Comparison of ENCODE assay signal across 11 mouse cellular contexts in genomic region chr10:83079755-83080154, GRCm38 (mm10).
DNase-seq lines count a peak whose midpoint lies in the region; ATAC-seq lines count a peak whose summit lies in the region.
"Had no signal": no experiment of that assay in that cellular context is flagged by ENCODE, and none has a peak within 500 bp of the region (broad histone marks: within the 10 kb centered on the region; RNA-seq: fewer than 3 reads in every experiment).

No protein-coding gene starts in this region.

- peaks cover 44% of the 10 kb centered on the region for H3K4me1 ChIP-seq in kidney, embryonic 15.5 days
- peaks cover 11% of the 10 kb centered on the region for H3K4me1 ChIP-seq in embryonic facial prominence, embryonic 11.5 days (ENCODE audit: control insufficient read depth, insufficient read depth, low read length)

- 59% methylated on average over 13 of the region's 13 CpGs for WGBS in kidney, embryonic 15.5 days
- 80% methylated on average over 13 of the region's 13 CpGs for WGBS in embryonic facial prominence, embryonic 11.5 days

- no peak overlapping the region for H3K4me2 ChIP-seq in kidney, embryonic 15.5 days
- no peak overlapping the region for H3K4me2 ChIP-seq in embryonic facial prominence, embryonic 11.5 days (ENCODE audit: low read depth, low read length)
- H3K4me2 ChIP-seq: stomach, embryonic 15.5 days had no signal

- peak; percentile 19; the same call in 1 of the 2 replicates for ATAC-seq in kidney, embryonic 15.5 days (replicated peaks; ENCODE audit: low FRiP score)
- ATAC-seq in embryonic facial prominence, embryonic 11.5 days (replicated peaks; ENCODE audit: insufficient number of reproducible peaks, low FRiP score, low TSS enrichment, low read depth) = 0 out of 2 replicates have a peak, but pooled peaks have one; percentile 6

- H3K9ac ChIP-seq in kidney, embryonic 15.5 days = no peak overlapping the region
- H3K9ac ChIP-seq in embryonic facial prominence, embryonic 11.5 days (replicated peaks; ENCODE audit: low read length) = no peak overlapping the region
- H3K9ac ChIP-seq: stomach, embryonic 15.5 days had no signal

- intact Hi-C loops in heart, postnatal 10 days (cut with DNase I) = no loop called here

- no peaks in the 10 kb centered on the region for H3K36me3 ChIP-seq in kidney, embryonic 15.5 days
- no peaks in the 10 kb centered on the region for H3K36me3 ChIP-seq in embryonic facial prominence, embryonic 11.5 days (replicated peaks; ENCODE audit: control insufficient read depth, insufficient read depth, low read depth, low read length)
- H3K36me3 ChIP-seq: stomach, embryonic 15.5 days had no signal

- H3K27me3 ChIP-seq in kidney, embryonic 15.5 days = no peaks in the 10 kb centered on the region
- H3K27me3 ChIP-seq in embryonic facial prominence, embryonic 11.5 days (ENCODE audit: control insufficient read depth, insufficient read depth, low read length) = no peaks in the 10 kb centered on the region
- H3K27me3 ChIP-seq: stomach, embryonic 15.5 days had no signal

- H3K9me3 ChIP-seq in kidney, embryonic 15.5 days (replicated peaks) = no peaks in the 10 kb centered on the region
- H3K9me3 ChIP-seq in embryonic facial prominence, embryonic 11.5 days (replicated peaks; ENCODE audit: control insufficient read depth, low read length) = no peaks in the 10 kb centered on the region
- H3K9me3 ChIP-seq: stomach, embryonic 15.5 days had no signal

- H3K27ac ChIP-seq in kidney, embryonic 15.5 days = peak overlapping the region; percentile 62; the same call in 1 of the 2 replicates
- no peak overlapping the region for H3K27ac ChIP-seq in embryonic facial prominence, embryonic 11.5 days (replicated peaks; ENCODE audit: low read depth, low read length)
- H3K27ac ChIP-seq: stomach, embryonic 15.5 days had no signal

- H3K4me3 ChIP-seq in kidney, embryonic 15.5 days (replicated peaks) = no peak overlapping the region
- no peak overlapping the region for H3K4me3 ChIP-seq in embryonic facial prominence, embryonic 11.5 days (ENCODE audit: low read depth, low read length)
- H3K4me3 ChIP-seq: stomach, embryonic 15.5 days had no signal

- DNase-seq in kidney, postnatal 25 days = no peak
- no peak for DNase-seq in embryonic facial prominence, embryonic 11.5 days (ENCODE audit: low spot score)
- peak; percentile 36 to 39 for DNase-seq in heart, postnatal 10 days
- peak; percentile 28 to 42 for DNase-seq in natural killer cell, adult 2 months (ENCODE audit: low spot score in 2 of 2)
- no peak for DNase-seq in cerebellum, adult 9-11 months
- DNase-seq in adrenal gland, postnatal 36 days = no peak
- DNase-seq: cerebellum, postnatal 14 days; kidney, adult 11 months; right cerebral cortex, postnatal 4 days had no signal

Comparison
In these comparisons a context has a peak if more than half of its experiments do, and no peak if none do; other contexts are left out.
1. DNase-seq: peak in heart, postnatal 10 days (2 of 2) and natural killer cell, adult 2 months (2 of 2); none in kidney, postnatal 25 days (0 of 2), embryonic facial prominence, embryonic 11.5 days (single experiment), cerebellum, adult 9-11 months (single experiment) and adrenal gland, postnatal 36 days (0 of 2).